Mouse (Mus musculus) kidney, adult 18-20 months (tissue): Measurements from ENCODE around the gene Vwf.
A peak's percentile ranks its signal among the peaks of the same experiment; 100 is the strongest.

Experiments
- DNase-seq: peaks from one replicate; pipeline ENCODE4 v3.0.0; 2021

Gene Vwf

GRCm38 (mm10) chr6:125648964-125649363 lies 102.4 kb downstream of the Vwf start:
- no peak for DNase-seq

GRCm38 (mm10) chr6:125651335-125651734 lies 104.8 kb downstream of the Vwf start:
- no peak for DNase-seq

DNA sequence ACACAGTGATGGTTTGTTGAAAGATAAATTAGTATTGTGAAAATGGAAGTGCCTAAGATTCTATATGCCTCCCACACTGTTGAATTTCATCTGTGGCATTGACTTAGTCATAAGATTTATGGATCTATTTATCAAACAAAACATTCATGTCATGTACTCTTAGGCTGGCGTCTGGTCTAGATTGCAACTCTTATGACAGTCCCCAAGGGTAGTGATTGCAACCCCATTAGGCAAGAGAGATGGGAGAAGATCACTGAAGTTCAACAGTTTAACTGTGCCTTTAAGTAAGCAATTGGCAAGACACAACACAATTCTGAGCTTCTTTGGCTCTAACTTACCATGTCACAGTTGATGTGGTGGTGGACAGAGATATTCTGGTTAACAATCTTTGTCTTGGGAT lies 106.8 kb downstream of the Vwf start:
- DNase-seq: no peak

DNA sequence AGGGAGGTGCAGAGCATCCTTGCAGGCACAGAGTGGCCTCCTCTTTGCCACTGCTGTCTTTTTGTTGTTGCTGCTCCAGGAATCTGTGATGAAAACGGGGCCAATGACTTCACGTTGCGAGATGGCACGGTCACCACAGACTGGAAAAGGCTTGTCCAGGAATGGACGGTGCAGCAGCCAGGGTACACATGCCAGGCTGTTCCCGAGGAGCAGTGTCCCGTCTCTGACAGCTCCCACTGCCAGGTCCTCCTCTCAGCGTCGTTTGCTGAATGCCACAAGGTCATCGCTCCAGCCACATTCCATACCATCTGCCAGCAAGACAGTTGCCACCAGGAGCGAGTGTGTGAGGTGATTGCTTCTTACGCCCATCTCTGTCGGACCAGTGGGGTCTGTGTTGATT lies 110.3 kb downstream of the Vwf start:
- no peak for DNase-seq

GRCm38 (mm10) chr6:125657966-125658365 lies 111.4 kb downstream of the Vwf start:
- no peak for DNase-seq

DNA sequence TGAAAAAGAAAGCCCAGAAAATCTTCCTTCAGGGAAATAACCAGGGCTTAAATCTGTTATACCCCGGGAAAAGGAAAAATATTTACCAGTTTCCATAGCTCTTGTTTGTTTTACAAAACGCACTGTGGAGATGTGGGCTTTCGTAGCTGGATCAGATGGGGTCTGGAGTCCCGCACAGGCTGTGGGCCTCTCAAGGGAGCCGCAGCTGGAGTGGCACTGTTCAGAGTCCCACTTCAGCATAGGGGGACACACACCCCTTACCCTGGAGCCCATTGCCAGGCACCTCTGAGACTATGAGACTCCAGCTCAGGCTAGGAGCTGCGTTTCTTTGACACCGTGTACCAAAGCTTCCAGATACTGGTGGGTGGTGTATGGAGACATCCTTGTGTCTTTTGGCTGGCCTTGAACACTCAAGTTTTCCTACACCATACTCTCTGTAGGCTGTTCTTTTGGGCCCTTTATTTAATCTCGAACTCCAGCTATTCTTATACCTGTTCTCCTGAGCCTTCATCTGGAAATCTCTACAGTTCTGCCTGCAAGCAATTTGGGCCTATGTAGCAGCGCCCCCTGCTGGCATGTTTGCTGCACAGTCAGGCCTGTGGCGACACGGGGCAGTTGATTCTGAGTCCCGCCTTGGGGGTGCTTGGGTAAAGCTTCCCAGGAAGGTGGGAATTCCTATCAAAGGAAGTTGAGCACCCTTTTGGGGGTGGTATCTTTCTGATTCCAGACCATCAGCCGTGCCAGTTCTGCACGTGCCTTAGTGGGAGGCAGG lies 114.7 kb downstream of the Vwf start:
- DNase-seq: peak; percentile 70

DNA sequence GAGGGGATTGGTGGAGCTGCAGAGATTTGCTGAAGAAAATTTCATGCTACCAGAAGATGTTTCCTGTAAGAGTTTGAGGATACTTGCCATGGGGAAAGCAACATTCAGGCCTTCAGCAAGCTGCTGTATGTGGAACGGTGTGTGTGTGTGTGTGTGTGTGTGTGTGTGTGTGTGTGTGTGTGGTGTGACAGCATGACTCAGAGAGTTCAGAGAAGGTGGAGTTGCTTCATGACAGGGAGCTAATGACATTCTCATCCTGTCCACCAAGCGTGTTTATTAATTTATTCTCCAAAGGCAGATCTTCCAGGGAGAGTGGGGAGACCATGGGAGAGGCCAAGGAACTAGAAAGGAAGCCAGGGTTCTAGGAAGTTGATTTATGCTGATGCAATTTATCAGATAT lies 117.3 kb downstream of the Vwf start:
- no peak for DNase-seq

DNA sequence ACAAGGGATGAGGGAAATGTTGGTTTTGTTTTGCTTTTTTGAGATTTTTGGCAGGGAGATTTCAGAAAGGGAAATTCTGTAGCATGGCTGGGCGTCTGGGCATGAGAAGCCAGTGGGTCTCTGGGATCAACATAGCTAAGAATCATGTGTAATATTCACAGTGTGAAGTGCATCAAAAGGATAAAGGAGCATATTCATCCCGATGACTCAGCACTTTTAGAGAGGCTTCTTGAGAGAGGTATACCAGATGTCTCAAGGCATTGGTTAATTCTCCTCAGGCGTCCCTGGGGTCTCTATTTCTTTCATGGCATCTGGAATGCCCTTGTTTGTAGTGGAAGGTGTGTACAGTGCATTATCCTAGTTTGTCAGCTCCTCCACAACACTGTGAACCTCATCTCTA lies 125.3 kb downstream of the Vwf start:
- DNase-seq: no peak

- DNase-seq: no peak
Measured at GRCm38 (mm10) chr6:125678492-125678891, 131.9 kb downstream of the Vwf start.

DNA sequence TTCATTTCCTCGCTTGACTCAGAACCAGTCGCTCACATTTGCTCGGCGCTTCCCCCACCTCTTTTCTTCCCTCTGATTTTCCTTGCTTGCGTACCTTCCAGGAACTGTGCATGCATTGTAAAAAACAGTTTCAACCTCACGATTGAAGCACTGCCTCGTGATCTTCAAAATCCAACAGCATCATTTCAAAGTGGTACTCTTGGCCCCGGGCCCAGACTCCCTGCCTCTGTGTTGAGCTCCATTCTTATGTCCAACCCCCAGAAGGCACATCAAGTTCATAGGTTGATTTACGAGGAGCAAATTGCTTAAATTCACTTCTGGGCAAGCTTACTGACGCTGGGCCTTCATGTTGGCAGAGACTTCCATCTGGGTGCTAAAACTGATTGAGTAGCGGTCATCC lies 134.0 kb downstream of the Vwf start:
- no peak for DNase-seq

- DNase-seq: no peak
Measured at GRCm38 (mm10) chr6:125685420-125685819, 138.8 kb downstream of the Vwf start.

- no peak for DNase-seq
Measured at GRCm38 (mm10) chr6:125687986-125688385, 141.4 kb downstream of the Vwf start.

DNA sequence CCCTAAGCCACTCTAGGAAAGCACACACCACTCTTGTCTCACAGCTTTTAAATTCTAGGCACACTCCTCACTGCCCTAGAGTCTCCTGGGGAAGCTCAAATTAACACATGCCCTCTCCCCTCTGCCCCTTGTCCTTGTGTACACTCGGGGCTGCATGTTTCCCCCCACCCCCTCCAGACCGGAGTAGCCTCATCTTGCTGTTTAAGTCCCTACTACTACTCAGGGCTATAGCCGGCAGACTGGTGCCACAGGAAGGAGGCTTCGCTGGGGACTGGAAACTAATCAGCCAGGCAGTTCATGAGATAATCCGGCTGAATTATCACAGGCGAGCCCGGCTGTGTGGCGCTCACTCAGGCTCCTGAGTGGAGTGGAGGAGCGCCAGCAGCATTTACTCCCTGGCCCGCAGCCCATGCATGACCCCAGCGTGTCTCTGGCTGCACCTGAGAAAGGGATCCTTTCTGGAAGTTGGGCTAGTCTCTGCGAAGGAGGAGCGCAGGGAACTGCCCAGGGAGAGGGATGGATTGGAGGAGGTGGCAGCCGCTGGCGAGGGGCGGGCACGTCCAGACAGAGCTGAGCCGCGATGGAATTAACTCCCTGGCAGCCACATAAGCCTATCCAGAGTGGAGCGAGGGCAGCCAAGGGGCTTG lies 143.6 kb downstream of the Vwf start, which contains the start of gene Ano2:
Gene Ano2, plus strand, starts transcription at position 363 of the 647 bp plus-strand sequence.
- DNase-seq: no peak

GRCm38 (mm10) chr6:125701146-125701545 lies 154.6 kb downstream of the Vwf start:
- DNase-seq: no peak

- DNase-seq: no peak
Measured at GRCm38 (mm10) chr6:125711261-125711660, 164.7 kb downstream of the Vwf start.

DNA sequence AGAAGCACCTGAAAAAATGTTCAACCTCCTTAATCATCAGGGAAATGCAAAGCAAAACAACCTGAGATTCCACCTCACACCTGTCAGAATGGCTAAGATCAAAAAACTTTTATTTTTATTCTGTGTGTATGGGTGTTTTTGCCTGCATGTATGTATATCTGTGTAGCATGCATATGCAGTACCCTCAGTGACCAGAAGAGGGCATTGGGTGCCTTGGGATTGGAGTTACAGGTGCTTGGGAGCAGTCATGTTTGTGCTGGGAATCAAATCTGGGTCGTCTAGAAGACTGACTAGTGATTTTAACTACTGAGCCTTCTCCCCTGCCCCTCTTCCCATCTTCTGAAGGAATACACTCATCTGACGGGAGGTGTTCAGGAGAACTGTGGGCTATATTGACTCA lies 179.8 kb downstream of the Vwf start:
- DNase-seq: no peak

DNA sequence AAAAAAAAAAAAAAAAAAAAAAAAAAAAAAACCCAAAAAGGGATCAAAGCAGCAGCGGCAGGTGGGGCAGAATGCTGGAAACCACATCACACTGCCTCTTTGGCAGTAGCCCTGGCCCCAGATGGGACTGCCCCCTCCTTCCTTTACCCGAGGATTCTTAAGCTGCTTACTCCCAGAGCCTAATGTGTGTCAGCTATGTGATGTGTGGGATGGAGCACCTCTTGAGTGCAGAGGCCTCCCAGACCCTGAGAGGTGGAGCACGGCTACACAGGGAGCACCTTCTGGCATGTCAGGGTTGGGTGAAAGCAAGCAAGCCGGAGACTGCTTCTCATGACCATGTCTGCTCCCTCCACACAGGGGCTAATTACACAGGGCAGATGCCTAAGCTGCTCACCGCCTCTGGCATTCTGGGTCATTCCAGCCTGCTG lies 180.9 kb downstream of the Vwf start:
- DNase-seq: no peak

- DNase-seq: no peak
Measured at GRCm38 (mm10) chr6:125729471-125729870, 182.9 kb downstream of the Vwf start.

DNA sequence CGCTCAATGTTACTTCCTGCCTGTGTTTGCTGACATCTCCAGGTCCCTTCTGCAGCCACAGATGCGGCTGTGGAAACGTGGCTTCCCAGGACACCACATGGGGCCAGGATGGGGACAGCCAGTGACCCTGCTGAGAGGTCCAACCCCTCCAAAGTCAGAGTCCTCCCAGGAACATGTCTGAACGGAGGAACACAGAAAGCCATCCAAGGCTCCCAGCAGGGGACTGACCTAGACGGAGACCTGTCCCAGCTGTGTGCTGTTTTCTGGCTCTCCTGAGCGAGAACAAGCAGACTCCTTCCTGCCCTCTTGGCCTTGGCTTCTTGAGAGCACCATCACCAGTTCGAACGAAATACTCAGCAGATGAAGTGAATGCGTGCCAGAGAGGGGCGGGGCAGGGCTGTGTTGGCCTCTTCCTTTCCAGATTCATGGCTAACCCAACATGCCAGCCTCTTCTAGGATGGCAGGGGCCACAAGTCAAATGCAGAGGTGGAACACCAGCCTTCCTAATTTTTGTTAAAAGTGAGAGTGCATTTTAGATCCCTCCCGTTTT lies 183.5 kb downstream of the Vwf start:
- DNase-seq: no peak
